ENCODE assay signal across 10 mouse cellular contexts in genomic region chr16:43409910-43410612, GRCm38 (mm10).
DNase-seq lines count a peak whose midpoint lies in the region; ATAC-seq lines count a peak whose summit lies in the region.
"Had no signal": no experiment of that assay in that cellular context is flagged by ENCODE, and none has a peak within 500 bp of the region (broad histone marks: within the 10 kb centered on the region; RNA-seq: fewer than 3 reads in every experiment).

No protein-coding gene starts in this region.

- WGBS in liver, embryonic 12.5 days (ENCODE audit: insufficient replicate concordance) = 68% methylated on average over 12 of the region's 12 CpGs

- no peak for ATAC-seq in cerebellum, adult (ENCODE audit: insufficient number of reproducible peaks, low FRiP score, low TSS enrichment)
- ATAC-seq in liver, embryonic 12.5 days = no peak

- no peaks in the 10 kb centered on the region for H3K36me3 ChIP-seq in liver, embryonic 12.5 days
- H3K36me3 ChIP-seq: embryonic facial prominence, embryonic 13.5 days; heart, embryonic 15.5 days had no signal

- H3K4me1 ChIP-seq in liver, embryonic 12.5 days = no peaks in the 10 kb centered on the region

- H3K9ac ChIP-seq in liver, embryonic 12.5 days = no peak overlapping the region
- H3K9ac ChIP-seq: embryonic facial prominence, embryonic 13.5 days; heart, embryonic 15.5 days had no signal

- H3K9me3 ChIP-seq in liver, embryonic 12.5 days (replicated peaks) = no peaks in the 10 kb centered on the region
- H3K9me3 ChIP-seq: embryonic facial prominence, embryonic 13.5 days; heart, embryonic 15.5 days had no signal

- H3K4me3 ChIP-seq in liver, embryonic 12.5 days = no peak overlapping the region
- H3K4me3 ChIP-seq: embryonic facial prominence, embryonic 13.5 days; heart, embryonic 15.5 days had no signal

- DNase-seq in cerebellum, adult 11 months = peak; percentile 37
- DNase-seq in ovary, postnatal 36 days (ENCODE audit: low spot score) = peak; percentile 33
- DNase-seq in ovary, adult 18-20 months (ENCODE audit: low spot score) = no peak
- peak; percentile 36 for DNase-seq in gastrocnemius, postnatal 25 days
- peak; percentile 13 for DNase-seq in right cerebral cortex, postnatal 25 days
- no peak for DNase-seq in heart, postnatal 4 days

- no peak overlapping the region for H3K4me2 ChIP-seq in liver, embryonic 12.5 days
- H3K4me2 ChIP-seq: embryonic facial prominence, embryonic 13.5 days; heart, embryonic 15.5 days had no signal

- H3K27ac ChIP-seq in liver, embryonic 12.5 days = no peak overlapping the region
- H3K27ac ChIP-seq: embryonic facial prominence, embryonic 13.5 days; heart, embryonic 15.5 days had no signal

- H3K27me3 ChIP-seq in liver, embryonic 12.5 days (replicated peaks) = no peaks in the 10 kb centered on the region
- H3K27me3 ChIP-seq: embryonic facial prominence, embryonic 13.5 days; heart, embryonic 15.5 days had no signal

Comparison
In these comparisons a context has a peak if more than half of its experiments do, and no peak if none do; other contexts are left out.
1. DNase-seq: peak in cerebellum, adult 11 months (single experiment), ovary, postnatal 36 days (single experiment), gastrocnemius, postnatal 25 days (single experiment) and right cerebral cortex, postnatal 25 days (single experiment); none in ovary, adult 18-20 months (single experiment) and heart, postnatal 4 days (single experiment).